Mouse (Mus musculus): ENCODE measurements at regions not wholly inside any gene's neighbourhood (a gene's known extent, or its start where the extent isn't known, plus 50 kb on each side); places are given as distances from the start of the nearest gene placed in this dataset.

DNA sequence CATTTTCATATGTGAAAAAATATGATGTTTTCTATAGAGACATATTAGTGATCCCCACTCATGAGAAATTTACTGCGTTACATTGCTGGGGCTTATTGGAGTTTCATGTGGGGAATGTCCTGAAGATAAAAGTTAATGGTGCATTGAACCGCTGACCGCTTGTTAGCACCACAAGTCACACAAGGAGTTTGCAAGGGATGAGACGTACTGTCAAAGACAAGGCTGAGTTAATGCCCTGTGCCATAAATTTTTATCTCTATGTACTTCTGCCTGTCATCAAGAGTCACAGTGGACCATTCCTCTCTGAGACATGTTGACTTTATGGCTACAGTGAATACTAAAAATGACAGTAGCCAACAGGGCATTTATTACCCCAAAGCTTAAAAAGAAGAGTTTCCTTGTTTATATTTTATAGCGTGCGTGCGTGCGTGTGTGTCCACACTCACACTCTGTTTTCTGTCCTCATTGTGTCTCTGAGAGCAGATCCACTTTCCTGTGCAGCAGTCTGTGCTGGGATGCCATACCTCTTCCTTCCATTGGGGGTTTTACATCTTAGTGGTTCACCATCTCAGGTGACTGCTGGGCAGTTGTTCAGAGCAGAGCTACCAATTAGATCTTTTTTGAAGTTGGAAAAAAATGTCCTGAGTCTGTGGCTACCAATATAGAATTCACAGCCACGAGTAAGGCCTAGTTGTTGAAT is 451.4 kb downstream of the 1700129C05Rik start:
- no peak for DNase-seq (ENCODE audit: low spot score in 2 of 2)

DNA sequence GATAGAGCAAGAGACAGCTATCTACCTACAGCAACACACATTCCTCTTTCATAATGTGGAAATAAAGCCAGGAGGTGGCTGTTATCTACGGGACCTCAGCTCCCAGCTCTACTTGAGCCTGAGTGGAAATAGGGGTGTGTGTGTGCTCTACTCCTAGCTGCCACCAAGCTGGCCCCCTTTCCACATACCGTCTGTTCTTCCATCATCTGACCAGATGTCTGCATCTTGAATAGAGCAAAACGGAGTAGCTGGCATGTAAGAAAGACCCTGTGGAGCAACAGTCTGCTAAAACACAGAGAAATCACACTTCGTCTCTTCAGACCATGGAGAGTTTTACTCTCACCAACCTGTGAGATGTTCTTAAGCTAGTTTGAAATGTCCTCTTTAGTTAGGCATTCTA is 454.9 kb downstream of the 1700129C05Rik start:
- no peak for DNase-seq (ENCODE audit: low spot score in 2 of 2)

DNA sequence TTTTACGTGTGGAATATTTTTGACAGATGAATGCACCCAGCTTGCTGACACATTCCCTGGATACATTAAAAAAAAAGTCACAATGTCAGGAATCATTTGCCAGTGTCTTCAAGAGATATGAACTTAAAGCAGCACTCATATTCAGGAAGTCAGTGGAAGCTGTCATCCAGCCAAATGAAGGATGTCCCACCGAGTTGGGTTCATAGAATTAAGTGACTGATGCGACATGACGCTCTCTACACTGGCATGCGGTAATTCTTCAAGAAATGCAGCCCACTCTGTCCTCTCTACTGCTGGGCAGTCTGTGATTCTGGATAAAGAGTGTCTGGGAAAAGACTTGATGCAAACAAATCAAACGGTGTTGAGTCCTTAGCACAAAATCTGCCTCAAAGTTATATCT is 463.9 kb downstream of the 1700129C05Rik start:
- no peak for DNase-seq (ENCODE audit: low spot score in 2 of 2)

DNA sequence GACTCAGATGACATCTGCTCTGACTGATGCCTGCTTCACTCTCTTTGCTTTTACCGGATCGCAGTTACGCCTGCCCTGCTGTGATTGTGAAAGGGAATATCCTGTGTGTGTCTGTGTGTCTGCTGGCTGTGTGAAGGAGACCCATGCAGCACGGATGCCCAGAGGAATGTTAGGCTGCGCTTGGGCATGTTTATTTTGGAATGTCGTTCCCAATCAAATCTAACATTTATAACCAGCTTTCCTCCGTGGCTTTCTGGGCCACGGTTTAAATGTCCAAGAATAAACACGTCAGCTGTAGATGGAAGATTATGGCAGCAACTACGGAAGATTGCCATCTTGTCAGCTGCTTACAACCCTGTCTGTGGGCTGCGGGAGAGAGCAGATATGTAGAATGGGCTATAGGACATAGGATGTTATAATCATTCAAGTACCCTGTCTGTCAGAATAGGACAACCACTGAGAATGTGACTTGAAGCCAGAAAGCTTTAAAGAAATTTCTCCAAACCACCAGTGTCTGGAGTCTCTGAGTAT is 464.5 kb downstream of the 1700129C05Rik start:
- DNase-seq (ENCODE audit: low spot score in 2 of 2): no peak

DNA sequence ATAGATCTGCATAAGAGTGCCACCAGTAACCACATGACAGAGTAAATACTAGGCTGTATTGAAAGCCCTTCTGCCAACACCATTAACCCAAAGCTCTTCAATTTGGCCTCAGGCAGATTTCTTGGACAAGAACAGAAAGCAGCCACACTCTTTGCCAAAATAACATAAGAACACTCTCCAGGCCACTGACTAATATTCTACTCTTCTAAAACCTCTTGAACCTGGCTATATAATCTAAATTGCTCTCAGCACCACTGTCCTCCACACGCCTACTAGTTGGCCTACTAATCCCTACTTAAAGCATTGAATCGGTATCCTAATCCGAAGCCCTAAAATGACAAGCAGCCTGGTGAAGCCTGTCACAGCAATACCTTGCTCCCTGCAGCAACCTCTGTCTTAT is 467.5 kb downstream of the 1700129C05Rik start:
- no peak for DNase-seq (ENCODE audit: low spot score in 2 of 2)

- no peak for DNase-seq (ENCODE audit: low spot score in 2 of 2)
Measured at GRCm38 (mm10) chr14:58663946-58664345, 478.7 kb downstream of the 1700129C05Rik start.

GRCm38 (mm10) chr14:58662601-58663000 is 480.1 kb downstream of the 1700129C05Rik start:
- DNase-seq (ENCODE audit: low spot score in 2 of 2): no peak

GRCm38 (mm10) chr14:58661416-58661815 is 481.3 kb downstream of the 1700129C05Rik start:
- DNase-seq (ENCODE audit: low spot score in 2 of 2): no peak

GRCm38 (mm10) chr14:58657263-58657662 is 485.4 kb downstream of the 1700129C05Rik start:
- no peak for DNase-seq (ENCODE audit: low spot score in 2 of 2)

DNA sequence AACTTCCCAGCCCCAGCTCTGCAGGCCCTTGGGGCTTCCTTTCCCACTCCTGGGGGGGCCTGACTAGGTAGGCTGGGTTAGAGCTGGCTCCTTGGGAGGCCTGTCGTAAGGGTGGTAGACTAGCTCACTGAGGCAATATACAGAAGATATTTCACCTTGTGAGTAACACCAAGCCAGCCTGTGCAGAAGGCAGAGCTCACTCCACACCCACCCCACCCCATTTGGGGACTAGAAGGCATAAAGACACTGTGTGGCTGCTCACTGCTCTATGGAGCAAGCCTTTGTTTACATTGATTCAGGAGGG is 485.8 kb downstream of the 1700129C05Rik start:
- no peak for DNase-seq (ENCODE audit: low spot score in 2 of 2)

- DNase-seq (ENCODE audit: low spot score in 2 of 2): no peak
Measured at GRCm38 (mm10) chr14:58656212-58656934, 486.3 kb downstream of the 1700129C05Rik start.

DNA sequence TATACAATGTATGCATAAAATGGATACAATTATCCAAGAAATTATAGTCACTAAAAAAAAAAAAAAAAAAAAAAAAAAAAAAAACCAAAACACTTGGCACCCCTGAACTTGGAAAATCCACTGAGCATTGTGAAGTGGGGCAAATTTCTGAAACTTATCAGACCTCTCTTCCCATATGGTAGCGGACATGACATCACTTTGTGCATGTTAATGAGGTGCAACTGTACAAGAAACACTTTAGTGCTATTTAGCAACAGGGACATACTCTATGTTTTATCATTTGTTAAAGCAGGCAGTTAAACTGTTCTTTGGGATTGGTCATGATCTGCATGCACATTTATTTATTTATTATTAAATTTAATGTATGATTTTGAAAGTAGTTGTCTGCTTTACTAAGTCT is 489.7 kb downstream of the 1700129C05Rik start:
- no peak for DNase-seq (ENCODE audit: low spot score in 2 of 2)

DNA sequence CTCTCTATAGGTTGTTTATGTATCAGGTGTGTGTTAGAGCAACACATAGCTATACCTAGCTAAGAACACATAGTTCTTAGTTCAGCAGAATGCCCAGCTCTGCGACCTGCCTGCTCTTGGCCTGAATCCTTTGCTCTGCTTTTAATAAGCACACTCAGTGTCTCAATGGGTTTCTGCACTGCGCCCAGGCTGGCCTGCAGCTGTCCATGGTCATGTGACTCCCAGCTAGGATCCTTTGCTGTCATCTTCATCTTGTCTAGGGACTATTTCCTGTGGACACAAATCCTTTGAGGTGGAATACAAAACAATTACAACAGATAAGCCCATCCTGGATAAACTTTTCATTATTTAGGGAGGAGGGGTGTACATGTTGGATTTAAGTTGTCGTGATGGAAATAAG is 490.7 kb downstream of the 1700129C05Rik start:
- DNase-seq (ENCODE audit: low spot score in 2 of 2): no peak

- no peak for DNase-seq (ENCODE audit: low spot score in 2 of 2)
Measured at GRCm38 (mm10) chr14:58651210-58651609, 491.5 kb downstream of the 1700129C05Rik start.

- no peak for DNase-seq (ENCODE audit: low spot score in 2 of 2)
Measured at GRCm38 (mm10) chr14:58638337-58638696, 504.4 kb downstream of the 1700129C05Rik start.

- no peak for DNase-seq (ENCODE audit: low spot score in 2 of 2)
Measured at GRCm38 (mm10) chr14:58637405-58638336, 505.0 kb downstream of the 1700129C05Rik start.

DNA sequence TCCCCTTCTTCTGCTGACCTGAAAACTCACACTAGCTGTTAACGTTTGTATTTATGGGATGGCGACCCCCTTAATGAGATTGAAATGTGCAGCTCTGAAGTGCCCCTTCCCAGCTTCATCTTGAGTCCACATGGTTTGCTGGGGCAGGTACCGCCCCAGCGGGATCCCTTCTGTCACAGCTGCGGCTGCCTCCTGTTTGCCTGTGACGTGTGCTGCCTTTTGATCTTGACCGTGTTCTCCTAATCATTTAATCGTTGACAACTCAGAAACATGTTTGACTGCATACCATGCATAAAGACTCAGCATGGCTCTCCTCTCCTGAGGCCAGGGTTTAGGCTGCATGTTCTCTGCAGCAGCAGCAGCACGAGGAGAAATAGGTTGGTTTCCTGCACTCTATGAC is 511.5 kb downstream of the 1700129C05Rik start:
- no peak for DNase-seq (ENCODE audit: low spot score in 2 of 2)

DNA sequence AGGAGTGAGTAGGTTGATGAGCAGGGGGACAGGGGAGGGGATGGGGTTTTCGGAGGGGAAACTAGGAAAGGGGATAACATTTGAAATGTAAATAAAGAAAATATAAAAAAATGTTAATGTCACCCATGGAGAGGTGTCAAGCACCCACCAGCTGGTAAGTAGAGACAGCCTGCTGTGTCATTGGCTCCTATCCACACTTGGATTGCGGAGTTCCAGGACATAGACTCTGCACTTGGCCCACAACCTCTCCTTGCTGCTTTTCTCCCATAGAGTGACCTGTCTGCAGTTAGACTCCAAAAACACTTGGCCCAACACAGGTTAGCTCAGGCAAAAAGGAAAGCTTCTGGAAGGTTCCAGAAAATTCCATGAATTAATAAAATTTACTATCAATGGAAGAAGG is 514.4 kb downstream of the 1700129C05Rik start:
- DNase-seq (ENCODE audit: low spot score in 2 of 2): no peak

DNA sequence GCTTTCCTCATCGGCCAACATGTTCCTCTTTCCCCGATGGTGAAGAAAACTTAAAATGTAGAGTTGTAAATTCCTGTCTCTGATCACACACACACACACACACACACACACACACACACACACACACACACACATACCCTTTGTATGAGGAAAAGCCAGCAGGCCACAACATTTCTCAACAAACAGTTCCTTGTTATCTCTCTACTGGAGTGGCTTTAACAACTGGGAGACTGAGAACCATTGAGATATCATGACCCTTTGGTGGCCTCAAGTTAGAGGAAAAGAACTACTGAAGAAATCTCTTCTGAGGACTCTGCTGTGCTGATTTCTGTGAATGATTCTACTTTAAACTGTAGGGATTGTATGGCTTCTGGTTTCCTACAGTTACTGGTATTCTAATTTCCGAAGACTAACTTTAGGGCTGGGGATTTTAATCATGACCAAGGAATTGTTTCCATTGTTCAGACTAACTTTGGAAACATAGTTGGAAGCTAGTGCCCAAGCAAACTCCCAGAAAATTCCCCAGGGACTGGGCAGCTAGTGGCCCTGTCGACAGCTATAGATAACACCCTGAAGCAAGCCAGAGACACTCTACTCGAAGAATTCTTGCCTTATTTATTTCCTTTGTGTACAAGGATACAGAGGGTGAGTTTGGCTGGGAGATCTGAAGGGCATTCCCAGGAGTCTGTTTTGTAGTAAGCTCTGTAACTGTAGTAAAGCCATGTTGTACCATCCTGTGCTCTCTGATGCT is 516.0 kb downstream of the 1700129C05Rik start:
- DNase-seq (ENCODE audit: low spot score in 2 of 2): no peak

- no peak for DNase-seq (ENCODE audit: low spot score in 2 of 2)
Measured at GRCm38 (mm10) chr14:58620186-58620585, 522.5 kb downstream of the 1700129C05Rik start.

- no peak for DNase-seq (ENCODE audit: low spot score in 2 of 2)
Measured at GRCm38 (mm10) chr14:58617656-58618055, 525.0 kb downstream of the 1700129C05Rik start.

DNA sequence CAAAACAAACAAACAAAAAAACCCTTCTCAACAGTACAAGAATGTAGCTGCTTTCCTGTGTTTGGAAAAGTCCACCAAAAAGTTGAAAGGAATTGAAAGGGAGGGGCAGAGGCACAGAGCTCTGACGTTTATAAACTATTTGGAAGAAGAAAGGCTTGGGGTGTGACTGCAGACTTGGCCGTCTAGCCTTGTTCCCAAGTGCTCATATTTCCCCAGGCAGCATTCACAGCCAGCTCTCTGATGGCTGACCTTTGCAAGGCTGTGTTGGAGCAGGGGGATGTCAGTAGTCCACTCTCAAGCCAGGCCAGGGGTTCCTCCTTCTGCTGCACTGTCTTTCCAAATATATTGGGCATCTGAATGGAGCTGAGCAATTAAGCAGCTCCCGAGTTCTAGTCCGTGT is 534.5 kb downstream of the 1700129C05Rik start:
- DNase-seq (ENCODE audit: low spot score in 2 of 2): no peak

Data from thymus, postnatal 10 days (tissue).